Mouse (Mus musculus): ENCODE data around the gene Ces1e.

DNA sequence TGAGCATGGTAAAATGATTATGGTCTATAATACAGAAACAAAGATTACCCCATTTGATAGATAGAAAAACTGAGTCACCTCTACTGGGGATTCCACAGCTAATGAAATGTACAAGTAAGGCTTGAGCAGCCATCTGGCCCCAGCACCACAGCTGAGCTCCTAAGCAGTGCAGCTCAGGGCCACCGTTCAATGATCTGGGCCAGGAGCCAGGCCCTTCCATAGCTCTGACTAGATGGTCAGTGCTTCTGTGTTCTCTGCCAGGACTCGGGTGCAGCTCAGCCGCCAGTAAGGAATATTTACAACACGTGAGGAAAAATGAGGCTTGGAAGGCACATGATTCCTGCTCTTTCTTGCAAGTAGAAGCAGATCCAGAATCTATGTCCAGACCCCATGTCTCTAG lies 43.3 kb upstream of the Ces1e start:
- TF ChIP-seq CTCF (IDR thresholded peaks at IDR 0.05) (no peak), EP300 (IDR thresholded peaks at IDR 0.05) (no peak)
